Mouse (Mus musculus) embryonic facial prominence, embryonic 14.5 days (tissue): Measurements from ENCODE around the gene Erich2. TPM values are rescaled to one million over a fixed set of nuclear protein-coding genes. Genes with fewer than 3 reads are reported as not detected.

Experiments used
- ATAC-seq: fragments of 200-750 bp; cut with Nextera tagmentation; 2 replicates; pipeline ENCODE4 v1.8.0; 2017; ENCODE audit warnings: low read depth, moderate number of reproducible peaks, moderate TSS enrichment
- DNase-seq: peaks from one replicate; pipeline ENCODE4 v3.0.0-alpha.2; 2015; ENCODE audit warnings: low spot score
- H3K27ac ChIP-seq: fragments of 300-500 bp; sonication (generic); replicated peaks from 2 replicates; pipeline ENCODE4 v1.5.1; 2014; ENCODE audit warnings: low read depth, mild to moderate bottlenecking, low read length, moderate library complexity
- H3K27me3 ChIP-seq: fragments of 300-500 bp; sonication (generic); replicated peaks from 2 replicates; pipeline ENCODE4 v1.6.1; 2014; ENCODE audit warnings: low read length; ENCODE audit not compliant: control insufficient read depth, insufficient read depth
- H3K36me3 ChIP-seq: fragments of 300-500 bp; sonication (generic); 2 replicates; pipeline ENCODE4 v1.6.1; 2014; ENCODE audit warnings: low read length, mixed read lengths; ENCODE audit not compliant: control insufficient read depth, insufficient read depth
- H3K4me1 ChIP-seq: fragments of 300-500 bp; sonication (generic); 2 replicates; pipeline ENCODE4 v1.6.1; 2014; ENCODE audit warnings: antibody characterized with exemption, low read length; ENCODE audit not compliant: control insufficient read depth, insufficient read depth
- H3K4me2 ChIP-seq: fragments of 300-500 bp; sonication (generic); 2 replicates; pipeline ENCODE4 v1.6.1; 2014; ENCODE audit warnings: low read depth, mild to moderate bottlenecking, low read length, moderate library complexity, mixed read lengths
- H3K4me3 ChIP-seq: fragments of 300-500 bp; sonication (generic); 2 replicates; pipeline ENCODE4 v1.5.1; 2014; ENCODE audit warnings: low read depth, mild to moderate bottlenecking, low read length
- H3K9ac ChIP-seq: fragments of 300-500 bp; sonication (generic); 2 replicates; pipeline ENCODE4 v1.6.1; 2014; ENCODE audit warnings: low read depth, mild to moderate bottlenecking, low read length, moderate library complexity, mixed read lengths
- H3K9me3 ChIP-seq: fragments of 300-500 bp; sonication (generic); 2 replicates; pipeline ENCODE4 v1.6.1; 2016; ENCODE audit warnings: low read length; ENCODE audit not compliant: control insufficient read depth
- WGBS: fragments of 180-500 bp; shearing (Covaris S2); extraction: QIAGEN DNeasy Blood & Tissue Kit; methylation state at CpG from one replicate; pipeline ENCODE4 v1.1.7; 2014; 5-methylcytosine and 5-hydroxymethylcytosine counted together
- polyA plus RNA-seq: library from polyadenylated mRNA; unstranded; fragments of >200 nt; fragmentation: Nextera tagmentation; extraction: Ambion mirVana; gene quantifications from 2 replicates; pipeline ENCODE4 v1.2.1, GENCODE M21; 2014

The Erich2 gene
- polyA plus RNA-seq, 1 experiment from 2014 or later, result 6.1 TPM

- WGBS, result 1% methylated on average over 38 of the region's 38 CpGs
- Histone ChIP-seq H3K36me3 (no peaks in the 10 kb centered on the region), H3K4me3 (peak overlapping the region; percentile 35), H3K9ac (peak overlapping the region; percentile 30; the same call in 1 of the 2 replicates), H3K4me1 (peaks cover 21% of the 10 kb centered on the region), H3K9me3 (no peaks in the 10 kb centered on the region), H3K4me2 (peak overlapping the region; percentile 54), H3K27ac (no peak overlapping the region), H3K27me3 (peaks cover 100% of the 10 kb centered on the region)
- ATAC-seq (no peak), DNase-seq (no peak)
These were observed 55.4 kb downstream of the Erich2 start for GRCm38 (mm10) chr2:70563721-70564645.

- Histone ChIP-seq H3K9me3 (no peaks in the 10 kb centered on the region), H3K4me2 (peak overlapping the region; percentile 12; the same call in 1 of the 2 replicates), H3K9ac (no peak overlapping the region), H3K36me3 (no peaks in the 10 kb centered on the region), H3K4me3 (no peak overlapping the region), H3K4me1 (peaks cover 21% of the 10 kb centered on the region), H3K27me3 (peaks cover 100% of the 10 kb centered on the region), H3K27ac (no peak overlapping the region)
- ATAC-seq (no peak), DNase-seq (no peak)
- 11% methylated on average over 15 of the region's 15 CpGs for WGBS
These were observed 56.2 kb downstream of the Erich2 start for GRCm38 (mm10) chr2:70564646-70565315.

GRCm38 (mm10) chr2:70565651-70566602 is 57.3 kb downstream of the Erich2 start:
- no peak for ATAC-seq
- no peak overlapping the region; the same call in 1 of the 2 replicates for H3K9ac ChIP-seq
- H3K4me2 ChIP-seq, result peak overlapping the region; percentile 58
- H3K4me3 ChIP-seq, result no peak overlapping the region
- H3K36me3 ChIP-seq, result no peaks in the 10 kb centered on the region
- H3K27ac ChIP-seq, result no peak overlapping the region
- 5% methylated on average over 27 of the region's 30 CpGs for WGBS
- peaks cover 21% of the 10 kb centered on the region for H3K4me1 ChIP-seq
- peaks cover 100% of the 10 kb centered on the region for H3K27me3 ChIP-seq
- no peak for DNase-seq
- no peaks in the 10 kb centered on the region for H3K9me3 ChIP-seq

- Histone ChIP-seq H3K9ac (no peak overlapping the region), H3K4me1 (peaks cover 21% of the 10 kb centered on the region), H3K27me3 (peaks cover 100% of the 10 kb centered on the region), H3K4me2 (peak overlapping the region; percentile 58), H3K36me3 (no peaks in the 10 kb centered on the region), H3K4me3 (no peak overlapping the region), H3K9me3 (no peaks in the 10 kb centered on the region), H3K27ac (no peak overlapping the region)
- WGBS, result 2% methylated on average over 18 of the region's 18 CpGs
- ATAC-seq, result no peak
- DNase-seq, result no peak
These were observed 58.0 kb downstream of the Erich2 start for GRCm38 (mm10) chr2:70566603-70566981.

- Histone ChIP-seq H3K27ac (no peak overlapping the region), H3K4me2 (peak overlapping the region; percentile 58), H3K36me3 (no peaks in the 10 kb centered on the region), H3K4me3 (no peak overlapping the region), H3K9me3 (no peaks in the 10 kb centered on the region), H3K27me3 (peaks cover 100% of the 10 kb centered on the region), H3K4me1 (peaks cover 16% of the 10 kb centered on the region), H3K9ac (no peak overlapping the region)
- peak; percentile 63 for DNase-seq
- 6% methylated on average over 23 of the region's 23 CpGs for WGBS
- peak; percentile 58; the same call in 1 of the 2 replicates for ATAC-seq
These were observed 58.6 kb downstream of the Erich2 start for GRCm38 (mm10) chr2:70567071-70567681.

- no peak overlapping the region for H3K9ac ChIP-seq
- H3K4me2 ChIP-seq, result peak overlapping the region; percentile 58
- peak overlapping the region; percentile 35 for H3K4me3 ChIP-seq
- peaks cover 11% of the 10 kb centered on the region for H3K4me1 ChIP-seq
- WGBS, result 2% methylated on average over 12 of the region's 12 CpGs
- H3K9me3 ChIP-seq, result no peaks in the 10 kb centered on the region
- no peaks in the 10 kb centered on the region for H3K36me3 ChIP-seq
- no peak for DNase-seq
- H3K27ac ChIP-seq, result no peak overlapping the region
- ATAC-seq, result no peak
- H3K27me3 ChIP-seq, result peaks cover 100% of the 10 kb centered on the region
These were observed 59.1 kb downstream of the Erich2 start for GRCm38 (mm10) chr2:70567682-70568077.

GRCm38 (mm10) chr2:70568198-70568941 is 59.8 kb downstream of the Erich2 start:
- H3K36me3 ChIP-seq, result no peaks in the 10 kb centered on the region
- H3K4me2 ChIP-seq, result peak overlapping the region; percentile 58
- H3K4me3 ChIP-seq, result peak overlapping the region; percentile 35
- peaks cover 97% of the 10 kb centered on the region for H3K27me3 ChIP-seq
- no peak overlapping the region for H3K9ac ChIP-seq
- DNase-seq (no peak), ATAC-seq (peak; percentile 13; the same call in 1 of the 2 replicates)
- 2% methylated on average over 34 of the region's 34 CpGs for WGBS
- H3K27ac ChIP-seq, result no peak overlapping the region
- peaks cover 9% of the 10 kb centered on the region for H3K4me1 ChIP-seq
- no peaks in the 10 kb centered on the region for H3K9me3 ChIP-seq
